Mouse (Mus musculus): ENCODE measurements around the gene Tyrp1.

Gene Tyrp1

DNA sequence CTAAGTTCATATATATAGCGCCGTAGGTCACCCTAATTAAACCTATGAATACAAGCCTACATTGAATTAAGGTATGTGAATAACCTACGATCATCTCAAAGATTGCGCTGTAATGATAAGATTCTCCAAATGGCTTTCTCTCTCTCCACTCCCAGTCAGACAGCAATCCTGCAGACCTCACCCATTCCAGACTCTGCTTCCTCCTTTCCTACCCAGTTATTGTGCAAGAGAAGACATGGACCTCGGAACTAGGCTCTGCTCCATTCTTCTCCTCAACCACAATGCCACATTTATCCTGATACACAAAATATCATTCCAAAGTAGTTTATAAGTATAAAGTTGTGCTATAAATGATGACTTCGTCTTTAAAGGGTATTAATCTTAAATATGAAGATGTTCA, 57.1 kb downstream of the Tyrp1 start:
- in situ Hi-C loops (cut with MboI; ENCODE audit: unreplicated experiment in 2 of 2) = no loop called here

GRCm38 (mm10) chr4:80895278-80895894, 61.5 kb downstream of the Tyrp1 start:
- in situ Hi-C loops (cut with MboI; ENCODE audit: unreplicated experiment in 2 of 2) = no loop called here

All from v-Abl transformed pro-B cells (cell line).